Mouse (Mus musculus) neutrophil, adult 5-6 weeks (primary cell): Measurements from ENCODE around the gene Nat8. TPM values are rescaled to one million over a fixed set of nuclear protein-coding genes. Genes with fewer than 3 reads are reported as not detected.

Experiments used
- total RNA-seq: library from RNA; stranded (forward); fragments of 200-1000 nt; gene quantifications from 2 replicates; pipeline ENCODE4 v1.2.3, GENCODE M21; 2017

Gene Nat8
- total RNA-seq, 1 experiment from 2014 or later: not detected

Other genes starting within 250 kb of the Nat8 start
- gene Alms1, start 244.6 kb downstream of the Nat8 start, total RNA-seq: 3.0 and 4.5 TPM in 2 replicates
- not detected in 2 replicates for gene Nat8f7, start 118.9 kb downstream of the Nat8 start, total RNA-seq
- gene Nat8f3, start 66.3 kb downstream of the Nat8 start, total RNA-seq: not detected in 2 replicates
- not detected in 2 replicates for gene Nat8f6, start 11.1 kb downstream of the Nat8 start, total RNA-seq
- gene Nat8f5, start 11.1 kb downstream of the Nat8 start, total RNA-seq: not detected in 2 replicates
- gene Nat8f2, start 37.1 kb upstream of the Nat8 start, total RNA-seq: not detected in 2 replicates
- 2.6 and 3.6 TPM in 2 replicates for gene Nat8f4, start 72.8 kb upstream of the Nat8 start, total RNA-seq
- gene Tprkb, start 79.8 kb upstream of the Nat8 start, total RNA-seq: 13.8 and 19.0 TPM in 2 replicates
- 3.7 and 11.6 TPM in 2 replicates for gene Nat8f1, start 83.6 kb upstream of the Nat8 start, total RNA-seq
- 102 and 134 TPM in 2 replicates for gene Dusp11, start 129.6 kb upstream of the Nat8 start, total RNA-seq
- gene Figla, start 184.1 kb upstream of the Nat8 start, total RNA-seq: not detected in 2 replicates
- gene Add2, start 196.6 kb upstream of the Nat8 start, total RNA-seq: 0.37 TPM in 1 of 2 replicates, not detected in the other